Mouse (Mus musculus): ENCODE measurements around the gene Supt7l. TPM values are rescaled to one million over a fixed set of nuclear protein-coding genes. Genes with fewer than 3 reads are reported as not detected.

Gene Supt7l
- total RNA-seq, 2 experiments from 2014 or later: 16.0 to 20.9 TPM

GRCm38 (mm10) chr5:31492031-31492430 lies 35.6 kb downstream of the Supt7l start:
- no peak for DNase-seq

DNA sequence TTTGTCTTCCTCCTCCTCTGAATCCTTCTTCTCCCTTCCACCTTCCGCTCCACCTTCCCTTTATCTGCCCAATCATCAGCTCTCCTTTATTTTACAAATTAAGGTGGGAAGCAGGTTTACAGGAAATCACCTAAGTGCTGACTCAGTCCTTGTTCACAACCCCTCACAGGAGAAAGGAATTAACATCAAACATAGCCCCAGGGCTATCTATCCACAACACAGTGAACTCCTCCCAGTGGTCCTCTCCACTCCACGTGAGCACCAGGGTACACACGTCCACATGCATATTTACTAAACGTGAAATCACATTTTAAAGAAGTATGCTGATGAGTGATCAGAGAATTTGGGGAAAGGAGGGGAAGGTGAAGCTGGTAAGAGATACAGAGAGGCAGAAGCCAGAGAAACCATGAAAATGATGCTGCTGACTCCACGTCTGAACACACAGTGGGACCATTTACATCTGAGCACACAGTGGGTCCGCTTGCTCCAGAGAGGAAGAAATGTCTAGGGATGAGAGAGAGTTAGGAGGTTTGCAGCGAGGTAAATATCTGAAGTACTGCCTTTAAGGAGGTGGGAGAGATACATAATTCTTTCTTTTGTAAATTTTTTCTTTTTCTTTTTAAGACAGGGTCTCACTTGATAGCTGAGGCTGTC lies 38.4 kb downstream of the Supt7l start:
- no peak for DNase-seq

GRCm38 (mm10) chr5:31487889-31488288 lies 39.7 kb downstream of the Supt7l start:
- no peak for DNase-seq

- no peak for DNase-seq
Measured at GRCm38 (mm10) chr5:31485440-31485839, 42.2 kb downstream of the Supt7l start, which contains the start of gene 4930548H24Rik. 4930548H24Rik (plus strand) TSS chr5:31485740.

GRCm38 (mm10) chr5:31480536-31480935 lies 47.1 kb downstream of the Supt7l start:
- DNase-seq: no peak

DNA sequence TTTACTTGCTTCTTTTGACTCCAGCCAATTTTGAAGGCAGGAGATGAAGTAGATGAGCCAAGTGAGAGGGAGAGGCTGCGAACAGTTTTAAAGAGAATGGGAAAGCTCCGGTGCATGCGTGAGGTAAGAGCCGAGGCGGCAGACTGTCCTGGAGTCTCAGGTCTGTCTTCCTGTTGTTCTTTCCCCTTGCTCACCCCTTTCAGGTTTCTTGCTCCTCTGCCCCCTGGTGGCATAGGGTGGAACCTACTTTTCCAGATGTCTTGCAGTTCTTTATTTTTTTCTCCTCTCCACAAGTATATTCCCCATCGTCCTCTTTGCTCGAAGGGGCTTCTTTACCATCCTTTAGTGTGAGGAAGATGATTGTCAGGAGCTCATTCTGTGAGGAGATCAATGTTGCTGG lies 57.3 kb downstream of the Supt7l start:
- peak; percentile 75 for DNase-seq

GRCm38 (mm10) chr5:31469711-31470110 lies 57.9 kb downstream of the Supt7l start:
- DNase-seq: no peak

DNA sequence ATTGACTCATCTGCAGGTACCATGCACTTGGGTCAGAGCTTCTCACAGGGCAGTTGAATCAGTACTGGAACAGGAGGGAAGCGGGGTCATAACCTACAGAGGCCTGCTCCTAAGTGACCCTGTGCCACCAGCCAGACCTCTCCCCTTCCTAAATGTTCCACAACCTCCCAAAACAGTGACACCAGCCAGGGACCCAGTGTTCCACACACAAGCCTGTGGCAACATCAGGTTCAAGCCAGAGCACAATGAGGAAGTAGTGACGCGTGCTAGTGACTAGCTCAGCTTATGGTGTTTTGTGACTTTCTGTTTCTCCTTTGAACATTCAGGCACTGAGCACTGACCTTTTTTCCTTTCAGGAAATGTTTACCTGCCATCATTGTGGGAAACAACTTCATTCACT lies 59.8 kb downstream of the Supt7l start:
- no peak for DNase-seq

Other genes starting within 250 kb of the Supt7l start
- 10 to 100 TPM; 27.7 to 36.2 TPM for gene Ift172, start 236.7 kb downstream of the Supt7l start, total RNA-seq (2021)
- gene Fndc4, start 231.7 kb downstream of the Supt7l start, total RNA-seq (2021): 10 to 100 TPM in 1 of 2 experiments, 1 to 10 TPM in 1; 6.8 to 10.7 TPM
- 10 to 100 TPM; 14.5 to 32.1 TPM for gene Gckr, start 230.4 kb downstream of the Supt7l start, total RNA-seq (2021)
- 10 to 100 TPM; 17.8 to 26.0 TPM for gene Zfp512, start 75.4 kb downstream of the Supt7l start, total RNA-seq (2021)
- gene 4930548H24Rik, start 42.1 kb downstream of the Supt7l start, total RNA-seq (2021): under 1 TPM; 0.24 to 0.58 TPM
- gene Gpn1, start 33.1 kb downstream of the Supt7l start, total RNA-seq (2021): 10 to 100 TPM; 22.9 to 23.3 TPM
- 10 to 100 TPM; 27.9 to 28.5 TPM for gene Slc4a1ap, start 812 bp downstream of the Supt7l start, total RNA-seq (2021)
- gene Mrpl33, start 69.1 kb upstream of the Supt7l start, total RNA-seq (2021): 100 to 1,000 TPM; 282 to 285 TPM
- gene Rbks, start 169.8 kb upstream of the Supt7l start, total RNA-seq (2021): 10 to 100 TPM in 1 of 2 experiments, 1 to 10 TPM in 1; 9.6 to 13.4 TPM
- 10 to 100 TPM; 55.8 to 84.3 TPM for gene Babam2, start 169.9 kb upstream of the Supt7l start, total RNA-seq (2021)